ENCODE assay signal across 22 mouse cellular contexts in genomic region chr10:92593947-92594460, GRCm38 (mm10).
DNase-seq lines count a peak whose midpoint lies in the region; ATAC-seq lines count a peak whose summit lies in the region.
"Had no signal": no experiment of that assay in that cellular context is flagged by ENCODE, and none has a peak within 500 bp of the region (broad histone marks: within the 10 kb centered on the region; RNA-seq: fewer than 3 reads in every experiment).

No protein-coding gene starts in this region.

- WGBS in embryonic facial prominence, embryonic 14.5 days, result 30% methylated on average over 7 of the region's 7 CpGs

- peak; percentile 4 for DNase-seq in heart, postnatal 4 days
- no peak for DNase-seq in heart, adult 8-10 months (ENCODE audit: low spot score)
- DNase-seq in urinary bladder, postnatal 14 days (ENCODE audit: low spot score), result peak; percentile 71
- no peak for DNase-seq in urinary bladder, postnatal 10 days (ENCODE audit: low spot score)
- DNase-seq in embryonic facial prominence, embryonic 14.5 days (ENCODE audit: low spot score), result peak; percentile 56
- DNase-seq in testis, postnatal 14 days (ENCODE audit: low spot score), result peak; percentile 19
- no peak for DNase-seq in heart, adult 9 months (ENCODE audit: low spot score in 2 of 2)
- DNase-seq in spleen, postnatal 10 days (ENCODE audit: low spot score in 2 of 2), result no peak
- DNase-seq: adrenal gland, postnatal 14 days; cerebellum, adult 11-12 months; cerebellum, postnatal 36 days; heart, postnatal 10 days; liver; lung, postnatal 14 days had no signal

- peak; percentile 41; the same call in 1 of the 2 replicates for ATAC-seq in embryonic facial prominence, embryonic 14.5 days (ENCODE audit: low read depth)
- ATAC-seq: forebrain, embryonic 16.5 days; midbrain, embryonic 15.5 days had no signal

- no peaks in the 10 kb centered on the region for H3K36me3 ChIP-seq in embryonic facial prominence, embryonic 14.5 days (ENCODE audit: control insufficient read depth, insufficient read depth, low read length)
- H3K36me3 ChIP-seq: hindbrain, embryonic 13.5 days; kidney, embryonic 15.5 days; midbrain, embryonic 15.5 days had no signal

- H3K4me3 ChIP-seq in embryonic facial prominence, embryonic 14.5 days (ENCODE audit: low read depth, low read length), result no peak overlapping the region
- H3K4me3 ChIP-seq: erythroblast, embryonic 14.5 days; hindbrain, embryonic 13.5 days; kidney, embryonic 15.5 days; layer of hippocampus, adult 2 months; megakaryocyte, embryonic 14.5 days; midbrain, embryonic 15.5 days had no signal

- no peak overlapping the region for H3K4me2 ChIP-seq in embryonic facial prominence, embryonic 14.5 days (ENCODE audit: low read depth, low read length)
- H3K4me2 ChIP-seq: heart, embryonic 11.5 days; hindbrain, embryonic 13.5 days; kidney, embryonic 15.5 days; midbrain, embryonic 15.5 days had no signal

- H3K9ac ChIP-seq in embryonic facial prominence, embryonic 14.5 days (ENCODE audit: low read depth, low read length), result no peak overlapping the region
- H3K9ac ChIP-seq: hindbrain, embryonic 13.5 days; kidney, embryonic 15.5 days; midbrain, embryonic 15.5 days had no signal

- no peaks in the 10 kb centered on the region for H3K27me3 ChIP-seq in embryonic facial prominence, embryonic 14.5 days (replicated peaks; ENCODE audit: control insufficient read depth, insufficient read depth, low read length)
- H3K27me3 ChIP-seq: hindbrain, embryonic 13.5 days; kidney, embryonic 15.5 days; megakaryocyte, embryonic 14.5 days; midbrain, embryonic 15.5 days had no signal

- no peaks in the 10 kb centered on the region for H3K9me3 ChIP-seq in embryonic facial prominence, embryonic 14.5 days (ENCODE audit: control insufficient read depth, low read length)
- H3K9me3 ChIP-seq: hindbrain, embryonic 13.5 days; kidney, embryonic 15.5 days; megakaryocyte, embryonic 14.5 days; midbrain, embryonic 15.5 days had no signal

- H3K4me1 ChIP-seq in embryonic facial prominence, embryonic 14.5 days (ENCODE audit: control insufficient read depth, insufficient read depth, low read length), result no peaks in the 10 kb centered on the region
- H3K4me1 ChIP-seq: megakaryocyte, embryonic 14.5 days; midbrain, embryonic 15.5 days had no signal

- no peak overlapping the region for H3K27ac ChIP-seq in embryonic facial prominence, embryonic 14.5 days (replicated peaks; ENCODE audit: low read depth, low read length)
- H3K27ac ChIP-seq: hindbrain, embryonic 13.5 days; layer of hippocampus, adult 2 months; midbrain, embryonic 15.5 days had no signal

Comparison
In these comparisons a context has a peak if more than half of its experiments do, and no peak if none do; other contexts are left out.
1. DNase-seq: peak in heart, postnatal 4 days (single experiment), urinary bladder, postnatal 14 days (single experiment), embryonic facial prominence, embryonic 14.5 days (single experiment) and testis, postnatal 14 days (single experiment); none in heart, adult 8-10 months (single experiment), urinary bladder, postnatal 10 days (single experiment), heart, adult 9 months (0 of 2) and spleen, postnatal 10 days (0 of 2).